Mouse (Mus musculus) heart, adult 18-20 months (tissue): ENCODE measurements around the gene Kcna1. TPM values are rescaled to one million over a fixed set of nuclear protein-coding genes. Genes with fewer than 3 reads are reported as not detected.

Experiments
- DNase-seq, 2 experiments: peaks; one replicate each; pipeline ENCODE4 v3.0.0; 2021 to 2022; ENCODE audit warnings: mixed read lengths in 1 of 2
- total RNA-seq, 2 experiments: library from RNA; stranded (reverse); gene quantifications; 2 replicates each; pipeline ENCODE4 v1.2.3; 2021

Kcna1 gene
- total RNA-seq, 2 experiments from 2014 or later: 2.3 to 2.5 TPM

GRCm38 (mm10) chr6:126599201-126599995, 46.8 kb downstream of the Kcna1 start:
- DNase-seq: no peak

GRCm38 (mm10) chr6:126597741-126598140, 48.4 kb downstream of the Kcna1 start:
- DNase-seq: no peak

DNA sequence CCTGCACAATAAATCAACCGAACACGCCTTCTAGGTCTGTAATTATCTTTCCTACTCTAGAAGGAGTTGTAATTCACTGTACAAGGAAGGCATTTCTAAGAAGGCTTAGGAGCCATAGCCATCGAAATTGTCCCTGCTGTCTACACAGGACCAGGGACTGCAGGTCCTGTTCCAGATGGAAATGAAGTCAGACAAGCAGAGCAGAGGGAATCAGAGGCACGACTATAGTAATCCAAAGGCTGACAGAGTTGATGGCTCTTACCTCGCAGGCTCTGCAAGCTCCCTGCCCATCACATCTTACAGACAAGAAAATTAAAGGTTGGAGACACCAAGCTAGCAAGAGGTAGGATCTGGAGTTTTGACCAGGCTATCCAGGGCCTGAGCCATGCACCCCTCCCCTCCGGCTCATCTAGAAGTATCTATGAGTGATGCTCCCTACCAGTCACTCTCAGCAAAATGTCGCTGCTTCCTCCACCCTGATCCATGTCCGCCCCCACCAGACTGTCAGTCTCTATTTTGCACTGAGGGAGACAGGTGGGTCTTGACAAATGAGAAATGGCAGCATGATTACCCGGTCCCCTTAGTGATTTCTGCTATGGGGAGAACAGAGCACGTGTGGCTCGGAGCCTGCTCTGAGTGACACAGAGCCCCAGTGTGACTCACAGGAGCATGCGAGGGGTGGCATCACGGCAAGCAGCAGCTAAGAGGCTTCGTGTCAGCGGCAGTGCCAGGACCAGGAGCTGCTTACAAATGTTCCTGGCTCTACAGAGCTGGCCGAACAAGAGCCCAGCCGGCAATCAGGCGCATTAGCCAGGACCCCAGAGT, 50.2 kb downstream of the Kcna1 start:
- DNase-seq: no peak

DNA sequence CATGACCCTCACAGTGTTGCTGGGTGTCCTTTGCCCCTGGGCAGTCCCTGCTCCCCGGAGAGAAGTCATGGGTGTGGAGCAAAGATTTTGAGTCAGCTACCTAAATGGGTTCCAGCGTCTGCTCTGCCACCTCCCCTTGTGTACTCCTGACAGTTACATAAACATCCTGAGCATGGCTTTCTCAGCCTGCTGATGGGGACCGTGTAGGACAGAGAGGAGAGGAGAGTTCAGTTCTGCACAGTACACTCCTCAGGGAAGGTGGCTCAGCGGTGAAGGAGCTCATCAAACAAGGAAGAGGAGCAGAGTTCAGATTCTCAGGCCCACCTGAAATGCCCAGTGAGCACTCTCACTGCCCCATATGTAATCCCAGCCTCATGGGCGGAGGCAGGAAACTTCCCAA, 51.1 kb downstream of the Kcna1 start:
- DNase-seq: no peak

DNA sequence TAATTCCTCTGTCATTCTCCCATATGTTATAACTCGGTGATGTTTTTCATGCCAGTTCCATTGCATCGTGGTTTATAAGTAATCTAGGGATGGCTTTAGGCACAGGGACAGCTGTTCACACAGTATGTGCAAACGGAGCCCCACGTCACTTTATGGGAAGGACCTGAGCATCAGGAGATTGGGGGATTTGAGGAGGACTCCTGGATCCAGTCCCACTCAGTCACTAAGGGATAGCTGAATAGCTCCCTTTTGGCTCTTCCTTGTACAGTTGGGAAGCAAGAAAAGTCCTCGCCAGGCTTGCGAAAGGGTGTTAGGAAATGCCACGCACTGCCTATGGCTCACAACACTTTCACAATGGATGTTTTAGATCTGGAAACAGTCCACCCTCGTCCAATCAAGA, 51.8 kb downstream of the Kcna1 start:
- DNase-seq: no peak

- DNase-seq: no peak
These were observed 52.8 kb downstream of the Kcna1 start for GRCm38 (mm10) chr6:126593336-126593735.

Other genes with a start within 250 kb of the Kcna1 start
- 10 to 100 TPM; 18.3 to 22.4 TPM for gene Kcna5, start 111.0 kb downstream of the Kcna1 start, total RNA-seq
- gene Kcna6, start 94.3 kb upstream of the Kcna1 start, total RNA-seq: 1 to 10 TPM in 1 of 2 experiments, under 1 TPM in 1; 0.69 to 1.1 TPM
- 100 to 1,000 TPM; 764 to 782 TPM for gene Ndufa9, start 202.8 kb upstream of the Kcna1 start, total RNA-seq
- not detected for gene Akap3, start 206.7 kb upstream of the Kcna1 start, total RNA-seq